Mouse (Mus musculus): ENCODE measurements around the gene Chic2. TPM values are rescaled to one million over a fixed set of nuclear protein-coding genes. Genes with fewer than 3 reads are reported as not detected.
A peak's percentile ranks its signal among the peaks of the same experiment; 100 is the strongest.

Gene Chic2
- polyA plus RNA-seq (2014; fragmentation: Nextera tagmentation; extraction: Ambion mirVana): 45.8 and 46.1 TPM in 2 replicates

GRCm38 (mm10) chr5:75044310-75044904 is at the start of gene Chic2:
Gene Chic2 (minus strand): TSS chr5:75044774.
- DNase-seq (ENCODE audit: low spot score) (peak; percentile 88), ATAC-seq (ENCODE audit: insufficient number of reproducible peaks, low FRiP score, low TSS enrichment, low read depth) (peak; percentile 88)

DNA sequence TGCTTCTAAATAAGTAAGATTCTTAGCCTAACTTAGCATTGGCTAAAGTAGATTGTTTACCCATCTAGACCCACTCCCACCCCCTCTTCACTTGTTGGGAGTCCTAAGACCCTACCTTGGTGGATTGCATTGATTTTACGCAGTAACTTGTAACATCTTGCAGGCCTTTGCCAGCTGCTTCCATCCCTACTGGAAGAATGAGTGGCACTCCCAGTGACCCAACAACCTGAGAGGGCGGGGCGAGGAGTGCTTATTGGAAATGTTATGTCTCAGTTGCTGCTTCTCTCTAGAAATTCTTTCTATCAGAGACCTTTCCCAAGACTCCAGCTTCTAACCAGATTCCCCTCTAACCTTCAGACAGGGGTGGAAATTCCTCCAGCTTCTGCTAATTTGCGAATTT is 41.3 kb upstream of the Chic2 start:
- Histone ChIP-seq H3K4me1 (ENCODE audit: control insufficient read depth, insufficient read depth, low read length) (no peaks in the 10 kb centered on the region), H3K4me3 (ENCODE audit: low read depth, low read length) (no peak overlapping the region), H3K36me3 (ENCODE audit: control insufficient read depth, insufficient read depth, low read length) (no peaks in the 10 kb centered on the region), H3K27me3 (ENCODE audit: control insufficient read depth, insufficient read depth, low read length) (peaks cover 72% of the 10 kb centered on the region), H3K27ac (replicated peaks; ENCODE audit: low read depth, low read length) (no peak overlapping the region), H3K9ac (ENCODE audit: low read length) (no peak overlapping the region), H3K4me2 (ENCODE audit: low read depth, severe bottlenecking) (no peak overlapping the region), H3K9me3 (ENCODE audit: control insufficient read depth, low read length) (no peaks in the 10 kb centered on the region)
- DNase-seq (ENCODE audit: low spot score) (no peak), ATAC-seq (ENCODE audit: insufficient number of reproducible peaks, low FRiP score, low TSS enrichment, low read depth) (no peak)
- 10% methylated on average over 4 of the region's 4 CpGs for WGBS

More at GRCm38 (mm10) chr5:75044310-75044904, at the start of gene Chic2:
- Histone ChIP-seq H3K4me3 (ENCODE audit: low read depth, low read length) (peak within 1 kb of the TSS; percentile 98), H3K4me1 (ENCODE audit: control insufficient read depth, insufficient read depth, low read length) (peaks cover 5% of the 10 kb centered on the region), H3K27ac (replicated peaks; ENCODE audit: low read depth, low read length) (peak within 1 kb of the TSS; percentile 84), H3K4me2 (ENCODE audit: low read depth, severe bottlenecking) (peak within 1 kb of the TSS; percentile 71), H3K9ac (ENCODE audit: low read length) (peak within 1 kb of the TSS; percentile 99), H3K36me3 (ENCODE audit: control insufficient read depth, insufficient read depth, low read length) (no peaks in the 10 kb centered on the region), H3K9me3 (ENCODE audit: control insufficient read depth, low read length) (no peaks in the 10 kb centered on the region), H3K27me3 (ENCODE audit: control insufficient read depth, insufficient read depth, low read length) (no peaks in the 10 kb centered on the region)
- WGBS: under 1% methylated on average over 53 of the region's 90 CpGs

DNA sequence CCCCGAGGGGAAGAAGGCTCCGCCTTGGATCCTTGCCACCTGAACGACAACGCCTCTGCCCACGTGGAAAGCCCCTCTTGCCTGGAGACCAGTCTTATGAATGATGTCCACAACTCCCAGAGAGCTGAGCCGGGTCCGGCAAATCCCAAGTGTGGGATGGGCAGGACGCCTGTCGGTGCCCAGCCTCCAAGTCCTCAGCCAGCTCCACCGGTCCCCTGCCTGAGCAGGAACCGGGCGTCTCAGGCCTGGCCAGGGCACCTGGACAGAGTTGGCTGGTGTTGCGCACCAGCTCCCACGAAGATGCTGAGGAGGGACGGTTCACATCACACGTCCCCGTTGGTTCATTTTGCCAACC is 40.9 kb upstream of the Chic2 start:
- Histone ChIP-seq H3K9ac (ENCODE audit: low read length) (no peak overlapping the region), H3K36me3 (ENCODE audit: control insufficient read depth, insufficient read depth, low read length) (no peaks in the 10 kb centered on the region), H3K4me3 (ENCODE audit: low read depth, low read length) (no peak overlapping the region), H3K9me3 (ENCODE audit: control insufficient read depth, low read length) (no peaks in the 10 kb centered on the region), H3K4me2 (ENCODE audit: low read depth, severe bottlenecking) (no peak overlapping the region), H3K27me3 (ENCODE audit: control insufficient read depth, insufficient read depth, low read length) (peaks cover 76% of the 10 kb centered on the region), H3K4me1 (ENCODE audit: control insufficient read depth, insufficient read depth, low read length) (no peaks in the 10 kb centered on the region), H3K27ac (replicated peaks; ENCODE audit: low read depth, low read length) (no peak overlapping the region)
- 1% methylated on average over 17 of the region's 17 CpGs for WGBS
- ATAC-seq (ENCODE audit: insufficient number of reproducible peaks, low FRiP score, low TSS enrichment, low read depth) (no peak), DNase-seq (ENCODE audit: low spot score) (no peak)

DNA sequence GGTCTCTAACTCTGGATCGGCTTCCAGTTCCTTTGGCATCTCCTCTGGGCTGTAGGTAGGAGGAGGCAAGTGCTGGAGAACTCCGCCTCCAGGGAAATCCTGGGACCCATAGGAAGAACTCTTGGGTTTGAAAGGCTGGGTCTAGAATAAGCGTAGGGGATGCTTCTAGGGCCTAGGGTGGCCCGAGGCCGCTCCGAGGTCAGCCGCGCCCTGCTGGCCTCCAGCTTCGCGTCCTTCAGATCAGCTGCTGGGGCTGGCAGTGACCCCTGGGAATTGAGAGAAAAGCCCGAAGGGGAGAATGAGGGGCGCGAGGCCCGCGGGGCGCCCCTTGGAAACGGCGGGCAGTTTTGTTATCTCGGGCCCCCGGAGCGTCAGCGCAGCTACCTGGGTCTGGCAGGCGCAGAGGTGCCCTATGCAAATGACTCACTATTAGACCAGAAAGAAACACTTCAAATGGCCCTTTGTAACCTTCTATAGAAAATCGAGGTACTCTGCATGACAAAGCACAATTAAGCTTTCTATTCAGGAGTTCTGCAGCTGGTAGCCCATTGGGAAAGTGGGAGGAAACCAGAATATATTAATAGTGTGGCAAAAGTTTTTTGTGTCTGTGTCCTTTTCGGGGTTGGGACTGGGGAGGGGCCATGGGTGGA is 40.4 kb upstream of the Chic2 start:
- ATAC-seq (ENCODE audit: insufficient number of reproducible peaks, low FRiP score, low TSS enrichment, low read depth): no peak
- peak; percentile 40 for DNase-seq (ENCODE audit: low spot score)
- no peak overlapping the region for H3K4me2 ChIP-seq (ENCODE audit: low read depth, severe bottlenecking)

DNA sequence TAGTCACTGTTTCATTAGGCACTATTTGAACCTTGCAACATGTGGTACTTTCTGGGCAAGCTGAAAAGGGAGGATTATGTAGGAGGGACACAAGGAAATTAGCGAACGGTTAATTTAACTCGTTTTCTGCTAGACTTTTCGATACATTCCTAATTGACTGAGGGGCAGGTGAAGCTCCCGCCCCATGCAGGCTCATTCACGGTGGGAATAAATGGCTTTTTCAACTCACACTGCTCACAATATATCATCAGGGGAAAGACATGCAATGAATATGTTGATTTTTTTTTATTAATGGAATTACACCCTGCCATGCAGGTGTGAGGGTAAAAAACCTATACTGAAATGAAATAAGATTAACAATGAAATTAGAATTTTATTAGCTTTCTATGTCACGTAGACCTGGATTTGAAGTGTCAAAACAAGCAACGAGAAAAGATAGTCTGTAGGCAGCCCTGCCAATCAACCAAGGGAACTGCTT is 39.9 kb upstream of the Chic2 start:
- Histone ChIP-seq H3K27me3 (ENCODE audit: control insufficient read depth, insufficient read depth, low read length) (peaks cover 86% of the 10 kb centered on the region), H3K36me3 (ENCODE audit: control insufficient read depth, insufficient read depth, low read length) (no peaks in the 10 kb centered on the region), H3K4me2 (ENCODE audit: low read depth, severe bottlenecking) (no peak overlapping the region), H3K9ac (ENCODE audit: low read length) (no peak overlapping the region), H3K4me1 (ENCODE audit: control insufficient read depth, insufficient read depth, low read length) (no peaks in the 10 kb centered on the region), H3K9me3 (ENCODE audit: control insufficient read depth, low read length) (no peaks in the 10 kb centered on the region), H3K4me3 (ENCODE audit: low read depth, low read length) (0 out of 2 replicates have a peak overlapping the region, but pooled peaks have one; percentile 14), H3K27ac (replicated peaks; ENCODE audit: low read depth, low read length) (no peak overlapping the region)
- ATAC-seq (ENCODE audit: insufficient number of reproducible peaks, low FRiP score, low TSS enrichment, low read depth): no peak
- DNase-seq (ENCODE audit: low spot score): peak; percentile 50
- 1% methylated on average over 8 of the region's 8 CpGs for WGBS

More for the DNA sequence above, 40.4 kb upstream of the Chic2 start:
- H3K4me1 ChIP-seq (ENCODE audit: control insufficient read depth, insufficient read depth, low read length): no peaks in the 10 kb centered on the region
- H3K9ac ChIP-seq (ENCODE audit: low read length): no peak overlapping the region
- no peaks in the 10 kb centered on the region for H3K9me3 ChIP-seq (ENCODE audit: control insufficient read depth, low read length)
- no peak overlapping the region for H3K27ac ChIP-seq (replicated peaks; ENCODE audit: low read depth, low read length)
- H3K4me3 ChIP-seq (ENCODE audit: low read depth, low read length): 0 out of 2 replicates have a peak overlapping the region, but pooled peaks have one; percentile 14
- under 1% methylated on average over 25 of the region's 25 CpGs for WGBS
- peaks cover 81% of the 10 kb centered on the region for H3K27me3 ChIP-seq (ENCODE audit: control insufficient read depth, insufficient read depth, low read length)
- no peaks in the 10 kb centered on the region for H3K36me3 ChIP-seq (ENCODE audit: control insufficient read depth, insufficient read depth, low read length)

DNA sequence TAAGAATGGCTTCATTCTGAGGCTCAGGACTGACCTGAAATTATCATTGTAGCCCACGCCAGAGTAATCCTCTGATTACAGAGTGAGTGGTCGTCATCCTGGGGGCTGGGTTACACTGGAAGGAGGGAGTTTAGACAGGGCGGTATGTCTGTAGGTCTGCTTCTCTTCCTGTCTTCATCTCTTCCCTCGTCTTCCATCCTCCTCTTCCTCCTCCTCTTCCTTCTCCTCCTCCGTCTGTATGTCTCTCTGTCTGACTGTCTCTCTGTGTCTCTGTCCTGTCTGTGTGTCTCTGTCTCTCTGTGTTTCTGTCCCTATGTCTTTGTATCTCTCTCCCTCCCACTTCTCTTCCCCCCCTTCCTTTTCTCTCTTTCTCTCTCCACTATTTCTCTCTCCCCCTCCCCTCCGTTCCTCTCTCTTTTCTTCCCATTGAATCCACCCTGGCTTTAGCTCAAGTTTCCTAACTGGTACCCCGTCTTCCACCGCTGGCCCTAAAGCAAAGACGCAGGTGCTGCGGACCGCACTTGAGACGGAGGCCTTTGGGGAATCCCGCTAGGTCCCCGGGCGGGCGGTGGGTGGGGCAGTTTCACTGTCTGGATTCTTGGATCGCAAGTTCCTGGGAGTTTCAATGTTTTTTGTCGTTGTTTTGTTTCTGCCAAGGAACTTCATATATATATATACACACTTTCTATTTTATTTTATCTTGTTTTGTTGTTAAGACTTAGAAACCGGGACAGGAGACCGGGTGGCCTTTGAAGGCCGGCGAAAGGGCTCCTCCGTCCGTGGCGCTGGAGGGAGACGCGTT is 39.2 kb upstream of the Chic2 start:
- no peak overlapping the region for H3K9ac ChIP-seq (ENCODE audit: low read length)
- no peaks in the 10 kb centered on the region for H3K9me3 ChIP-seq (ENCODE audit: control insufficient read depth, low read length)
- H3K27ac ChIP-seq (replicated peaks; ENCODE audit: low read depth, low read length): no peak overlapping the region
- H3K4me1 ChIP-seq (ENCODE audit: control insufficient read depth, insufficient read depth, low read length): no peaks in the 10 kb centered on the region
- ATAC-seq (ENCODE audit: insufficient number of reproducible peaks, low FRiP score, low TSS enrichment, low read depth) (no peak), DNase-seq (ENCODE audit: low spot score) (peak; percentile 53)
- no peak overlapping the region for H3K4me3 ChIP-seq (ENCODE audit: low read depth, low read length)
- no peaks in the 10 kb centered on the region for H3K36me3 ChIP-seq (ENCODE audit: control insufficient read depth, insufficient read depth, low read length)
- under 1% methylated on average over 27 of the region's 27 CpGs for WGBS
- peaks cover 93% of the 10 kb centered on the region for H3K27me3 ChIP-seq (ENCODE audit: control insufficient read depth, insufficient read depth, low read length)
- H3K4me2 ChIP-seq (ENCODE audit: low read depth, severe bottlenecking): no peak overlapping the region

DNA sequence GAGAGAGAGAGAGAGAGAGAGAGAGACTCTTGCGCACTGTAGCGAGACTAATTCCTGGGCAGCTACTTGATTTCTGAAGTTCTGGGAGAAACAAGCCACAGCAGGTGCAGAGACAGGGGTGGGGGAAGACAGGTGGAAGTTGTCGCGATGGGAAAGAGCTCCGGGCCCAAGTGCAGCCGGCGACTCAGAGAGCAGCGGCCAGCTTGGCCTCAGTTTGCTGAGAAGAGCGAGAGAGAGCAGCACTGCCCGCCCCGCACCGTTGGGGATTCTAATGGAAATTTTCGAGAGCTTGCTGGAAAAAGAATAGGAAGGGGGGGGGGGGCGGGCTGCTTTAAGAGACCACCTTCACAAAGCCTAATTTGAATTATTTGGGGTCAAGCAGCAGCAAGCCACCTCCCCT is 38.5 kb upstream of the Chic2 start:
- ATAC-seq (ENCODE audit: insufficient number of reproducible peaks, low FRiP score, low TSS enrichment, low read depth) (no peak), DNase-seq (ENCODE audit: low spot score) (peak; percentile 52)
- 1% methylated on average over 14 of the region's 14 CpGs for WGBS
- Histone ChIP-seq H3K36me3 (ENCODE audit: control insufficient read depth, insufficient read depth, low read length) (no peaks in the 10 kb centered on the region), H3K4me3 (ENCODE audit: low read depth, low read length) (no peak overlapping the region), H3K27me3 (ENCODE audit: control insufficient read depth, insufficient read depth, low read length) (peaks cover 95% of the 10 kb centered on the region), H3K9ac (ENCODE audit: low read length) (no peak overlapping the region), H3K9me3 (ENCODE audit: control insufficient read depth, low read length) (no peaks in the 10 kb centered on the region), H3K4me1 (ENCODE audit: control insufficient read depth, insufficient read depth, low read length) (no peaks in the 10 kb centered on the region), H3K27ac (replicated peaks; ENCODE audit: low read depth, low read length) (no peak overlapping the region), H3K4me2 (ENCODE audit: low read depth, severe bottlenecking) (no peak overlapping the region)

GRCm38 (mm10) chr5:75082439-75082838 is 37.9 kb upstream of the Chic2 start:
- Histone ChIP-seq H3K9ac (ENCODE audit: low read length) (no peak overlapping the region), H3K27me3 (ENCODE audit: control insufficient read depth, insufficient read depth, low read length) (peaks cover 96% of the 10 kb centered on the region), H3K36me3 (ENCODE audit: control insufficient read depth, insufficient read depth, low read length) (no peaks in the 10 kb centered on the region), H3K4me3 (ENCODE audit: low read depth, low read length) (no peak overlapping the region), H3K9me3 (ENCODE audit: control insufficient read depth, low read length) (no peaks in the 10 kb centered on the region), H3K27ac (replicated peaks; ENCODE audit: low read depth, low read length) (no peak overlapping the region), H3K4me1 (ENCODE audit: control insufficient read depth, insufficient read depth, low read length) (no peaks in the 10 kb centered on the region), H3K4me2 (ENCODE audit: low read depth, severe bottlenecking) (no peak overlapping the region)
- 3% methylated on average over 6 of the region's 6 CpGs for WGBS
- peak; percentile 23 for DNase-seq (ENCODE audit: low spot score)
- no peak for ATAC-seq (ENCODE audit: insufficient number of reproducible peaks, low FRiP score, low TSS enrichment, low read depth)
